Mouse (Mus musculus) liver, adult 2 months (tissue): Measurements from ENCODE around the gene Alkbh5. TPM values are rescaled to one million over a fixed set of nuclear protein-coding genes. Genes with fewer than 3 reads are reported as not detected.

ENCODE experiments used
- DNase-seq: peaks from one replicate; pipeline ENCODE4 v3.0.0-alpha.2; 2011; ENCODE audit warnings: low read depth, low spot score; ENCODE audit errors: extremely low read depth
- H3K27ac ChIP-seq: fragments of 200-500 bp; replicated peaks from 2 replicates; pipeline ENCODE4 v1.5.1; 2012; ENCODE audit warnings: low read depth, mild to moderate bottlenecking, control low read depth, inconsistent platforms, low read length; ENCODE audit not compliant: insufficient read depth
- H3K27me3 ChIP-seq: fragments of 200-500 bp; 2 replicates; pipeline ENCODE4 v1.6.1; 2012; ENCODE audit warnings: mild to moderate bottlenecking, moderate library complexity, low read length, inconsistent platforms; ENCODE audit not compliant: control insufficient read depth, insufficient read depth
- H3K36me3 ChIP-seq: fragments of 200-500 bp; 2 replicates; pipeline ENCODE4 v1.6.1; 2012; ENCODE audit warnings: low read length, inconsistent platforms; ENCODE audit not compliant: control insufficient read depth, insufficient read depth
- H3K4me1 ChIP-seq: fragments of 200-500 bp; 2 replicates; pipeline ENCODE4 v1.6.1; 2011; ENCODE audit warnings: low read length; ENCODE audit not compliant: control insufficient read depth, insufficient read depth
- H3K4me3 ChIP-seq: fragments of 200-500 bp; 2 replicates; pipeline ENCODE4 v1.5.1; 2011; ENCODE audit warnings: low read depth, mild to moderate bottlenecking, control low read depth, low read length, moderate library complexity; ENCODE audit not compliant: insufficient read depth
- H3K79me2 ChIP-seq: fragments of 200-500 bp; 2 replicates; pipeline ENCODE4 v1.6.1; 2012; ENCODE audit warnings: inconsistent platforms, mild to moderate bottlenecking, low read length, moderate library complexity; ENCODE audit not compliant: control insufficient read depth, insufficient read depth
- H3K9ac ChIP-seq: fragments of 200-500 bp; 2 replicates; pipeline ENCODE4 v1.6.1; 2012; ENCODE audit warnings: low read depth, mild to moderate bottlenecking, control low read depth, inconsistent platforms, low read length
- CTCF ChIP-seq: fragments of 200-500 bp; IDR thresholded peaks from 2 replicates; pipeline ENCODE4 v1.5.1; 2011; ENCODE audit warnings: low read depth, low read length, control low read depth
- POLR2A ChIP-seq: fragments of 200-500 bp; IDR thresholded peaks from 2 replicates; pipeline ENCODE4 v1.6.1; 2011; ENCODE audit warnings: low read length, control low read depth; ENCODE audit not compliant: insufficient read depth; ENCODE audit errors: extremely low read depth
- WGBS: fragments of 180-500 bp; shearing (Covaris S2); methylation state at CpG from one replicate; pipeline ENCODE4 v1.1.7; 2018; 5-methylcytosine and 5-hydroxymethylcytosine counted together
- polyA plus RNA-seq: library from polyadenylated mRNA; depleted of rRNA; stranded (reverse); fragments of >200 nt; gene quantifications from 2 replicates; pipeline ENCODE4 v1.2.3, GENCODE M21; 2012; rRNA removed
- total RNA-seq: library from RNA; depleted of rRNA; stranded (reverse); fragments of >200 nt; gene quantifications from 2 replicates; pipeline ENCODE4 v1.2.3, GENCODE M21; 2014; rRNA removed

Gene Alkbh5
- total RNA-seq: 25.2 and 33.8 TPM in 2 replicates
- 21.2 and 22.6 TPM in 2 replicates for polyA plus RNA-seq

DNA sequence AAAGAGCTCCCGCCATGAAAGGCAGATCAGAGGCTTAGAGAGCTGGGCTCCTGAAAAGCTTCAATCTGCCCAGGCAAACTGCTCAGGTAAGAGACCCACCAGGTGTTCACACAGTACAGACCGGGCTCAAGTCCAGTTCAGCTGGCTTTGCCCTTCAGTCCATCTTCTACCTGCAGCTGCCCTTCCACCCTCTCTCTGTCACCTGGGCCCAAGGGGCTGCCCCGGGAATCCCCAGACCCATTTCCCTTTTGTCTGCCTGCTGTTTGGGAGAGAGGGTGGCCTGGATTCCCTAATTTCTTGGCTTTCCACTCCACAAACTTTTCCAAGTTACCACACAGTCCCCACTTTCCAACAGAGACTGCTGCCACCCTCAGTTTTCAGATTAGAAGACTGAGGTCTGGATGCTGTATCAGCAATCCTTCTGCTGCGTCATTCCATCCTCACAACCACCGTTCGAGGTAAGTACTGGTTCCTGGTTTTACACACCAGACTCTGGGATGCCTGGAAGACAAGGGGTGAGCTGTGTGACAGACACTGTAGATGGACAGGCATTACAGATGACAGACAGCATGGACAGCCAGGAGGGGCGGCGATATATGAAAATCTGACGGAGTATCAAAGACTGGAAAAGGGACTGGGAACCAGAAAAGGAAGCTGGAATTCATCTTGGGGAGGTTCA is at the start of gene Alkbh5:
Alkbh5 (plus strand) TSS at position 202 of the 679 bp plus-strand sequence.
- H3K79me2 ChIP-seq: peaks cover 16% of the 10 kb centered on the region
- TF ChIP-seq CTCF (no peak), POLR2A (no peak)
- peak; percentile 33 for DNase-seq
- 21% methylated on average over 9 of the region's 9 CpGs for WGBS
- H3K4me1 ChIP-seq: peaks cover 11% of the 10 kb centered on the region
- H3K27me3 ChIP-seq: no peaks in the 10 kb centered on the region
- peak within 1 kb of the TSS; percentile 70 for H3K4me3 ChIP-seq
- H3K27ac ChIP-seq: peak within 1 kb of the TSS; percentile 95
- H3K36me3 ChIP-seq: 0 out of 2 replicates have a peak, but pooled peaks cover under 1% of the 10 kb centered on the region
- peak within 1 kb of the TSS; percentile 85 for H3K9ac ChIP-seq

GRCm38 (mm10) chr11:60492726-60493125 is 43.5 kb upstream of the Alkbh5 start:
- Histone ChIP-seq H3K36me3 (no peaks in the 10 kb centered on the region), H3K27me3 (no peaks in the 10 kb centered on the region), H3K9ac (no peak overlapping the region), H3K4me3 (no peak overlapping the region), H3K27ac (no peak overlapping the region), H3K4me1 (no peaks in the 10 kb centered on the region), H3K79me2 (no peaks in the 10 kb centered on the region)
- TF ChIP-seq POLR2A: no peak
- no peak for TF ChIP-seq CTCF
- DNase-seq: no peak
- WGBS: 84% methylated on average over 5 of the region's 5 CpGs

- no peaks in the 10 kb centered on the region for H3K36me3 ChIP-seq
- H3K27me3 ChIP-seq: no peaks in the 10 kb centered on the region
- H3K27ac ChIP-seq: no peak overlapping the region
- no peaks in the 10 kb centered on the region for H3K4me1 ChIP-seq
- no peak overlapping the region for H3K4me3 ChIP-seq
- no peak for DNase-seq
- WGBS: 63% methylated on average over 2 of the region's 2 CpGs
- TF ChIP-seq POLR2A: no peak
- TF ChIP-seq CTCF: no peak
- H3K9ac ChIP-seq: no peak overlapping the region
- no peaks in the 10 kb centered on the region for H3K79me2 ChIP-seq
Observed at GRCm38 (mm10) chr11:60495692-60496091, 40.5 kb upstream of the Alkbh5 start.

DNA sequence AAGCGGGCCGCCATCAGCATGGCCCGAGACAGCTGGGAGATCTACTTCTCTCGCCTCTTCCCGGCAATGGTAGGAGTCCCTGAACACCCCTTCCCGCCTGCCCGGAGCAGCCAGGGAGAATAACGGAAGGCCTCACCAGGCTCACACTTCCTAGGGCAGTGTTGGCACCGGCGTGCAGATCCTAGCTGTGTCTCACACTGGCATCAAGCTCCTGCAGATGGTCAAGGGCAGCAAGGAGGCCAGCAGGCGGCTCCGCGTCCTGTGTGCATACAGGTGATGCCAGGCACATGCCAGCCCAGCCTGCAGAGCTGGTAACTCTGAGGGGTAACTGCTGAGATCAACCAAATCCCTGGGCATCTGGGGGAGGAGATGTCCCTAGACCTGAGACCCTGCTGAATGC is 28.9 kb upstream of the Alkbh5 start:
- DNase-seq: no peak
- 83% methylated on average over 13 of the region's 13 CpGs for WGBS
- Histone ChIP-seq H3K79me2 (no peaks in the 10 kb centered on the region), H3K27me3 (peaks cover 13% of the 10 kb centered on the region), H3K9ac (no peak overlapping the region), H3K4me3 (no peak overlapping the region), H3K4me1 (no peaks in the 10 kb centered on the region), H3K27ac (no peak overlapping the region), H3K36me3 (no peaks in the 10 kb centered on the region)
- TF ChIP-seq CTCF: no peak
- TF ChIP-seq POLR2A: no peak

GRCm38 (mm10) chr11:60508950-60509349 is 27.2 kb upstream of the Alkbh5 start:
- no peaks in the 10 kb centered on the region for H3K36me3 ChIP-seq
- TF ChIP-seq POLR2A (no peak), CTCF (no peak)
- DNase-seq: no peak

DNA sequence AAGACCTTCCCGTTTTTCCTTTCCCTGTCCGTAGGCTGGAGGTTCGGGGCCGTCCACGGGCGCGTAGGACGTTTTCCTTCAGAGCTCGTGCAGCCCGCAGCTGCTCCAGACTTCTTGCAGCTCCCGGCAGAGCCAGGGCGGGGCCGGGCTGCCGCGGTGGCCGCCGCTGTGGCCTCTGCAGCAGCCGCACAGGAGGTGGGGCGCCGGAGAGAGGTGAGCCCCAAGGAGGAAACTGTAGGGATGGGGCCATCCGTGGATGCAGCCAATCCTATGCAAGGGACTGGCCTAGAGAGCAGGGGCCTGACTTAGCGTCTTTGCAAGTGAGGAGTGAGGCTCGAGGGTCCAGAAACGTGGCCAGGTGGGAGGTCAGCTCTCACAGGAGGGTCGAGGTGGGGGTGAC is 26.7 kb upstream of the Alkbh5 start:
- Histone ChIP-seq H3K4me1 (no peaks in the 10 kb centered on the region), H3K27ac (no peak overlapping the region), H3K36me3 (no peaks in the 10 kb centered on the region), H3K79me2 (no peaks in the 10 kb centered on the region), H3K27me3 (peaks cover 13% of the 10 kb centered on the region), H3K4me3 (no peak overlapping the region), H3K9ac (no peak overlapping the region)
- DNase-seq: no peak
- TF ChIP-seq CTCF (no peak), POLR2A (no peak)
- 4% methylated on average over 25 of the region's 25 CpGs for WGBS

More at GRCm38 (mm10) chr11:60508950-60509349, 27.2 kb upstream of the Alkbh5 start:
- Histone ChIP-seq H3K27ac (no peak overlapping the region), H3K4me3 (no peak overlapping the region), H3K4me1 (no peaks in the 10 kb centered on the region), H3K9ac (no peak overlapping the region), H3K27me3 (peaks cover 13% of the 10 kb centered on the region), H3K79me2 (no peaks in the 10 kb centered on the region)
- 16% methylated on average over 11 of the region's 11 CpGs for WGBS
